Mouse (Mus musculus) cerebellum, postnatal 4 days (tissue): ENCODE data around the gene Dnhd1.

Experiments used
- DNase-seq, 2 experiments: peaks; one replicate each; pipeline ENCODE4 v3.0.0; 2022; ENCODE audit warnings: low spot score in 2 of 2, mixed read lengths in 1 of 2

Dnhd1 gene

GRCm38 (mm10) chr7:105650639-105651435 lies at the start of gene Dnhd1:
Dnhd1 (plus strand) TSS chr7:105650827.
- DNase-seq, result peak; percentile 27 to 36

- DNase-seq, result peak in 1 of 2 experiments; percentile 70
Measured at GRCm38 (mm10) chr7:105602860-105603623, 47.6 kb upstream of the Dnhd1 start.

GRCm38 (mm10) chr7:105608467-105608866 lies 42.2 kb upstream of the Dnhd1 start:
- DNase-seq, result no peak

- DNase-seq, result no peak
Measured at GRCm38 (mm10) chr7:105611767-105612166, 38.9 kb upstream of the Dnhd1 start.

- no peak for DNase-seq
Measured at GRCm38 (mm10) chr7:105614400-105614799, 36.2 kb upstream of the Dnhd1 start.

GRCm38 (mm10) chr7:105615720-105616119 lies 34.9 kb upstream of the Dnhd1 start:
- no peak for DNase-seq

- no peak for DNase-seq
Measured at GRCm38 (mm10) chr7:105616561-105616960, 34.1 kb upstream of the Dnhd1 start.

GRCm38 (mm10) chr7:105617810-105618209 lies 32.8 kb upstream of the Dnhd1 start:
- DNase-seq, result no peak

GRCm38 (mm10) chr7:105619701-105620100 lies 30.9 kb upstream of the Dnhd1 start:
- DNase-seq, result no peak

GRCm38 (mm10) chr7:105621053-105621452 lies 29.6 kb upstream of the Dnhd1 start:
- DNase-seq, result no peak

GRCm38 (mm10) chr7:105621646-105622292 lies 28.9 kb upstream of the Dnhd1 start:
- DNase-seq, result no peak

- DNase-seq, result no peak
Measured at GRCm38 (mm10) chr7:105625397-105625796, 25.2 kb upstream of the Dnhd1 start.

GRCm38 (mm10) chr7:105628633-105629032 lies 22.0 kb upstream of the Dnhd1 start:
- peak in 1 of 2 experiments; percentile 38 for DNase-seq

- peak in 1 of 2 experiments; percentile 26 for DNase-seq
Measured at GRCm38 (mm10) chr7:105632551-105632972, 18.1 kb upstream of the Dnhd1 start.

- DNase-seq, result peak; percentile 79 to 91
Measured at GRCm38 (mm10) chr7:105633127-105633800, 17.4 kb upstream of the Dnhd1 start, which contains the start of gene Trim3. Trim3 (minus strand) TSS chr7:105633571.

GRCm38 (mm10) chr7:105633801-105634135 lies 16.9 kb upstream of the Dnhd1 start:
- DNase-seq, result no peak

- DNase-seq, result no peak
Measured at GRCm38 (mm10) chr7:105634272-105634920, 16.2 kb upstream of the Dnhd1 start.

- no peak for DNase-seq
Measured at GRCm38 (mm10) chr7:105635726-105636125, 14.9 kb upstream of the Dnhd1 start.

- DNase-seq, result no peak
Measured at GRCm38 (mm10) chr7:105638776-105639175, 11.9 kb upstream of the Dnhd1 start.

- no peak for DNase-seq
Measured at GRCm38 (mm10) chr7:105639304-105639703, 11.3 kb upstream of the Dnhd1 start.

- DNase-seq, result no peak
Measured at GRCm38 (mm10) chr7:105639756-105640155, 10.9 kb upstream of the Dnhd1 start, which contains the start of gene Timm10b. Timm10b (plus strand) TSS chr7:105640056.
